Mouse (Mus musculus): Measurements from ENCODE around the gene Tmem238.
"Not testable (repeated sequence)": the region's sequence is repeated elsewhere in the genome, so short reads cannot be mapped to it uniquely, and the experiment has no call there.

- not testable (repeated sequence) for TF ChIP-seq ZNF384, CHD2 (IDR thresholded peaks at IDR 0.05; ENCODE audit: low read depth, low read length)
Observed at GRCm38 (mm10) chr7:4811131-4811530, 21.7 kb upstream of the Tmem238 start.
